Mouse (Mus musculus) retina, adult 2 months (tissue): ENCODE data around the gene Itprid1.

ENCODE experiments used
- DNase-seq: peaks from one replicate; pipeline ENCODE4 v3.0.0-alpha.2; 2012; ENCODE audit warnings: low read depth, low spot score

Gene Itprid1

GRCm38 (mm10) chr6:55887598-55887997, 50.9 kb downstream of the Itprid1 start:
- DNase-seq: no peak

- no peak for DNase-seq
Observed at GRCm38 (mm10) chr6:55901568-55902328, 65.1 kb downstream of the Itprid1 start.

GRCm38 (mm10) chr6:55902329-55902605, 65.6 kb downstream of the Itprid1 start:
- no peak for DNase-seq

- no peak for DNase-seq
Observed at GRCm38 (mm10) chr6:55919206-55919605, 82.5 kb downstream of the Itprid1 start.

- no peak for DNase-seq
Observed at GRCm38 (mm10) chr6:55920282-55920720, 83.6 kb downstream of the Itprid1 start.

- no peak for DNase-seq
Observed at GRCm38 (mm10) chr6:55920866-55921630, 84.4 kb downstream of the Itprid1 start.

- DNase-seq: no peak
Observed at GRCm38 (mm10) chr6:55944709-55945108, 108.0 kb downstream of the Itprid1 start.

- peak; percentile 36 for DNase-seq
Observed at GRCm38 (mm10) chr6:55950345-55951110, 113.8 kb downstream of the Itprid1 start.

- DNase-seq: peak; percentile 33
Observed at GRCm38 (mm10) chr6:55972998-55973397, 136.3 kb downstream of the Itprid1 start.

- DNase-seq: no peak
Observed at GRCm38 (mm10) chr6:55979766-55980165, 143.1 kb downstream of the Itprid1 start.

- DNase-seq: no peak
Observed at GRCm38 (mm10) chr6:56008711-56009110, 172.0 kb downstream of the Itprid1 start.

- DNase-seq: no peak
Observed at GRCm38 (mm10) chr6:56012384-56012783, 175.7 kb downstream of the Itprid1 start.

GRCm38 (mm10) chr6:56017291-56017994, 180.7 kb downstream of the Itprid1 start, which contains the start of gene Ppp1r17:
TSS of gene Ppp1r17 (plus strand) at chr6:56017497.
- no peak for DNase-seq

- no peak for DNase-seq
Observed at GRCm38 (mm10) chr6:56019632-56020031, 182.9 kb downstream of the Itprid1 start.

GRCm38 (mm10) chr6:56025533-56025932, 188.8 kb downstream of the Itprid1 start:
- no peak for DNase-seq

GRCm38 (mm10) chr6:56027318-56027717, 190.6 kb downstream of the Itprid1 start:
- no peak for DNase-seq

- DNase-seq: no peak
Observed at GRCm38 (mm10) chr6:56027966-56028365, 191.3 kb downstream of the Itprid1 start.
